Mouse (Mus musculus) large intestine, adult 2 months (tissue): Measurements from ENCODE around the gene Slc8b1. TPM values are rescaled to one million over a fixed set of nuclear protein-coding genes. Genes with fewer than 3 reads are reported as not detected.
"Not testable (repeated sequence)": the region's sequence is repeated elsewhere in the genome, so short reads cannot be mapped to it uniquely, and the experiment has no call there.

ENCODE experiments used
- DNase-seq: peaks from one replicate; pipeline ENCODE4 v3.0.0-alpha.2; 2012; ENCODE audit warnings: low read depth, low spot score
- WGBS: fragments of 180-500 bp; shearing (Covaris S2); methylation state at CpG from one replicate; pipeline ENCODE4 v1.1.7; 2018; 5-methylcytosine and 5-hydroxymethylcytosine counted together
- polyA plus RNA-seq: library from polyadenylated mRNA; depleted of rRNA; stranded (reverse); fragments of >200 nt; gene quantifications from 2 replicates; pipeline ENCODE4 v1.2.3, GENCODE M21; 2012

Gene Slc8b1
- polyA plus RNA-seq, 1 experiment: 10.9 TPM

DNA sequence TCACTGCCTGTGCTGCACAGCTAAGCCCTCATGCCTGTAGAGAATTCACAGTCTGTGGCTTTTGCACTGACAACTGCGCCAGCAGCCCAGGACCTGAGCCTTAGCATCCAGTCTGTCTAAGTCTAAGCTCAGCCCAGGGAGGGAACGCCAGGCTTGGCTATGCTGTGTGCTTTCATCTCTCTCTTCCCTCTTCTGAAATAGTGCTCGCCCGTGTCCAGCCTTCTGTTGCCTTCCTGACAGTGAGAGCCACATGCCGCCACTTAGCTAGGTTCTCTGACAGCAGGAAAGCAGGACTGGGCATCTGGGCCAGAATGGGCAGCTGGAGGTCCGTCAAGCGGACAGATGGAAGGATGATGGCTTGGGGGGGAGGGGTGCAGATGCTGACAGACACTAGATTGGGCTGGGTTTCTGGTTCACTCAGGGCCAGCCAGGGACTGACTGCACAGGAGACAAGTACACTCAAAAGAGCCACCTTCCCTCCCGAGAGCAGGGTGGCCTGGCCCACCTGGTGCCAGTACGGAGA, 17.0 kb upstream of the Slc8b1 start:
- no peak for DNase-seq
- 95% methylated on average over 9 of the region's 9 CpGs for WGBS

DNA sequence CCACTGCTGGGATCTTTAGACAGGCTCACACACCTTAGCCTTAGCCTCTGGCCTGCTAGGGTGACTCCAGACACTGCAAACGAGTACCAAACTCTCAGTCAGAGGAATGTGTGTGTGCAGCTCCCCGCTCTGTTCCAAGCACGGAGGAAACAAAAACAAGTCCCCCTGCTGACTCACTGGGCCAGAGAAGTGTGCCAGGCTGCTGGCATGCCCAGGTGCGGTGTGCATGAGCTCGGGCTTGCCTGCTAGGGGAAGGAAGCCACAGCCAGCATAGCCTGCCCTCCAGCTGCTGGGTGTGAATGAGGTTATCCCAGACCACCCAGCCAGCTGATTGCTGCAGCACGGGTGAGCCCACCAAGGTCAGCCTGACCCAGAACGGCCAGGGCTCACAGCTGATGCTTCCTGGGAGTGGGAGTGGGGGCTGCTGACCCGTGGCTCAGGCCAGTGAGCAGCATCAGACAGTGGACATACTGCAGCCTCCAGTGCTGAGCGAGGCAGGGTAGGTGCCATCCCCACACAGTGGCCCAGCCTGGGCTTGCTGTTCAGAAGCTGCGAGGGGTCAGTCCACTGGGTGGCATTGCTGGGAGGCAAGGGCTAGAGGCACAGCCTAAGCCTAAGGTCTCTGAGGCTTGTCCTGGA, 15.8 kb upstream of the Slc8b1 start:
- 81% methylated on average over 10 of the region's 10 CpGs for WGBS
- no peak for DNase-seq

DNA sequence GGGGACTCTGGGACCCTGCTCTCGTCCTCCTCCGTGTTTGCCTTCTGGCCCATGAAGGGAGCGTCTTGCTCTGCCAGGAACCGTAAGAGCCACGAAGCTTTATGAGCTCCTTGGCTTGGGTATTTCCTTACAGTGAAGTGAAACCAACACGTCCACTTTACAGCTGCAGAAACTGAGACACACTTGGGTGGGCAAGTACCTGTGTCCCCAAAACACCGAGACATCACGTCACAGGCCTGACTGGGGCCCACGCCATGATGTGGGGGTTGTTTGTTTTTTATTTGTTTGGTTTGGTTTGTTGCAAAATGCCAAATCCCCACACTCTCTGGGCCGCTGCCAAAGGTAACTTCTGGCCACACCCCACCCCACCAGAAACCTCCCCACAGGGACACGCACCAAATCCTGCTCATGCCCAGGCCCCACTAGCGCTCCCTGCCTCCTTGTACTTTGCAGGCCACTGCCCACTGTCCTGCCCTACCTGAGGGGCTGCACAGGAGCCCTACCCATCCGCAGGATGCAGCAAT, 15.2 kb upstream of the Slc8b1 start:
- DNase-seq: no peak
- 78% methylated on average over 13 of the region's 13 CpGs for WGBS

DNA sequence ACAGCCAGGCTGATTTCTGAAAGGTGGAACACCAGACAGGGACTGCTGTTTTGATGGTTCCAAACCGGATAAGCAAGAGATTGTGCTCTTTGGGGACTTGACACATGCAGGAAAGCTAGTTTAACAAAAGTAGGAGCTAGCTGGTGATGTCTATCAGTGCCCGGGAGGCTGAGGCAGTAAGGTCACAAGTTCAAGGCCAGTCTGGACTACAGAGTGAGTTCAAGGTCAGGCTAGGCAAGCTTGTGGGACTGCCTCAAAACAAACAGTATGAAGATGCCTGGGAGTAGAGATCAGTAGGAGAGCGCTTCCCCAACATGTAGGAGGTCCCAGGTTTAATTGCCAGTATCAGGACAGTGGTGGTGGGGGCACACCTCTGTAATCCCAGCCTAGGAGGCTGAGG, 13.9 kb upstream of the Slc8b1 start:
- 93% methylated on average over 3 of the region's 3 CpGs for WGBS
- no peak for DNase-seq

DNA sequence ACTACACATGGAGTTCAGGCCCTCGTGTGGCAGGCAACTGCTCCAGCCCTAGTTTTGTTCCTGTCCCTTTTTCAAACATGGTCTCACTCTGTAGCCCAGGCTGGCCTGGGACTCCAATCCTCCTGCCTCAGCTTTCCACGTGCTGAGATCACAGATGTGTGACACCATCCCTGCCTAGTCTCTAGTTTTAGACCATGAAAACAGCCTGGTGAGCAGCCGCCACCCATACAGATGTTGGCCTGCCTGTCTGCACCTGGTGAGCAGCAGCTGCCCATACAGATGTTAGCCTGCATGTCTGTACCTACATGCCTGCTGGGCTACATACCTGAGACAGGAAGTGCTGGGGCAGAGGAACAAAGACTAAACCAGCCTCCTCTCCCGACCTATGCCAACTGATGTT, 11.8 kb upstream of the Slc8b1 start:
- 78% methylated on average over 4 of the region's 4 CpGs for WGBS
- DNase-seq: no peak

DNA sequence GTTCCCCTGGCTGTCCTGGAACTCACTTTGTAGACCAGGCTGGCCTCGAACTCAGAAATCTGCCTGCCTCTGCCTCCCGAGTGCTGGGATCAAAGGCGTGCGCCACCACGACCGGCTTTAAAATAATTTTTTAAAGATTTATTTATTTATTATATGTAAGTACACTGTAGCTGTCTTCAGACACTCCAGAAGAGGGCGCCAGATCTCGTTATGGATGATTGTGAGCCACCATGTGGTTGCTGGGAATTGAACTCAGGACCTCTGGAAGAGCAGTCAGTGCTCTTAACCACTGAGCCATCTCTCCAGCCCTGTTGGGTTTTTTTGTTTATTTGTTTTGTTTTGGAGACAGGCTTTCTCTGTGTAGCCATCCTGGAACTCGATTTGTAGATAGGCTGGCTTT, 10.4 kb upstream of the Slc8b1 start:
- WGBS: 87% methylated on average over 9 of the region's 9 CpGs
- DNase-seq: not testable (repeated sequence)

DNA sequence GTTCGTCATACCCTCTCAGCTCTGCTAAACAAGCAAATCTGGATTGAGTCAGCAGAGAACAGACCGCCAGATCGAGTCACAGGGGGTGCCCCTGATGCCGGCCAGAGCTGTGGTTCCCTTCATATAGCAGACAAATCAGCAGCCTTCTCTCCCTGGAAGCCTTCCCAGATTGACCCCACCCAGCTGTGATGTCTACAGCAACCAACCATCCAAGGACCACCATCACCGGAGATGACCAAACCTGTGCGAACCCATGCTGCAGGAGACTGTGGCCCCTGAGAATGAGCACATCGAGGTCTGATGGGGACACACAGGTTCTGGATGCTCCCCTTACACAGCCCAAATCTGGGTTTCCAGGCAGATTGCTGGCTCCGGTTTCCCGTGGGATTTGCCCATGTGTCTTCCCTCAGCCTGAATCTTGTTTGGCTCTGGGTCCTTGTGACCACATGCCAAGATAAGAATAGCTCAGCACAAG, 8.8 kb upstream of the Slc8b1 start:
- 60% methylated on average over 9 of the region's 9 CpGs for WGBS

DNA sequence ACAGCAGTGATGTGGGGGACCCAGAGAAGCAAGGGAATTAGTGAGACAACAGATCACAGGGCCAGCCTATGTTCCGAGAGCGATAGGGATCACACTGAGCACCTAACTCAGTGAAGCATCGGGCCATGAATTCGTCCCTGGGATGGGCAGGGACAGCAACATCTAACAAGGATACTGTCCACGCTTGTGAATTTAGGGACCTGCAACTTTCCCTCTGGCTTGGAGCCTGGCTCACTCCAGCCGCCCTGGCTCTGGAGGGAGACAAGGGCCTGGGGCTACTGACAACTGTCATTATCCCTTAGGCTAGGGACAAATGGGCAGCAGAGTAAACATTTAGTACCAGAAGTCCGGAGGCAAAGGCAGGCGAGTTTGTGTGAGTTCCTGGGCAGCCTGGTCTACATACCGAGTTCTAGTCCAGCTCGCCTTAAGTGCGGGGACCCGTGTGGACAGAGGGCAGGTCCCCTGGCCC, 8.3 kb upstream of the Slc8b1 start:
- DNase-seq: no peak
- 3% methylated on average over 12 of the region's 12 CpGs for WGBS

More for the DNA sequence above, 8.8 kb upstream of the Slc8b1 start:
- DNase-seq: no peak

DNA sequence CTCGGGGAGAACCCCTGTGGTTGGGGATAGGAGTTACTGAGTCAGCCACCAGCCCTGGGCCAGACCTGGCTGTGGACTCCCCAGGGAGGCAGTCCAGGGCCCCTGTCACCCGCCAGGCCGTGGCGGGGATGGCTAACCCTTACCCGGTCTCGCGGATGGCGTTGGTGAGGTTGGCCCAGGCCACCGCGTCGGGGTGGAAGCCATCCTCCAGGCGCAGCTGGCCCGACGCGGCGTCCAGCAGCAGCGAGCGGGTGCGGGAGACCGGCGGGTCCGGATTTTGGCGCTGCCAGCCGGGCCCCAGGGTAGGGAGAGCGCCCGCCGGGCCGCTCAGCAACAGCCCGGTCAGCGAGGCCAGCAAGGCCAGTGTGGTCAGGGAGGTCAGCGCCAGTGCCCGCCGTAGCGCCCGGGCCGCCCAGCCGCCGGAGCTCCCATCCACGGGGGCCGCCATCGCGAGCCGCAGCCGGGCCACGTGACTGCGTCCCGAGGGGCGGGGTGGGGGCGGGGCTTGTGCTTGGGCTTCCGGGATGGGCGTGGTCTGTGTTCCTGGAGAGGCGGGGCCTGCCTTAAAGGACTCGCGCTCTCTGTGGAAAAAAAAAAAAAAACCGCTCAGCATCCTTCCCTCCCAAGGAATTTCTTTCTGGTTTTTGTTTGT, 7.7 kb upstream of the Slc8b1 start, which contains the start of gene Plbd2:
Gene Plbd2, minus strand, starts transcription at position 482 of the 652 bp plus-strand sequence.
- WGBS: 1% methylated on average over 54 of the region's 55 CpGs
- no peak for DNase-seq

DNA sequence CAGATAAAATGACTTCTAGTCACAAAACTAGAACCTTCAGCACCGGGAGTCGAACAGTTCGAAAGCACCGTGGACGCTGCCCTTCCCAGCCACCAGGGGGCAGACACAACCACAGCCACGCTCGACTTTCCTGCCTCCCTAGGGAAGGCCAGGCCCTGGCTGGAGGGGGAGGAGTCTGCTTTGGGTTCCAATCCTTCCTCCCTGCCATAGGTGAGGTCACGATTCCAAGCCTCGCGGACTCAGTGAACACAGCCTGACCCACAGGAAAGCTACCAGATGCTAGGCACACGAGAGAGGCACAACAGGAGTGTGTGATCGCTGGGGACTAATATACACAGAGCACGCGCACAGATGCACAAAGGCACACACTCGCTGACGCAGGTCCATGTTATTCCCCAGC, 5.6 kb upstream of the Slc8b1 start:
- 14% methylated on average over 16 of the region's 16 CpGs for WGBS
- DNase-seq: peak; percentile 82

DNA sequence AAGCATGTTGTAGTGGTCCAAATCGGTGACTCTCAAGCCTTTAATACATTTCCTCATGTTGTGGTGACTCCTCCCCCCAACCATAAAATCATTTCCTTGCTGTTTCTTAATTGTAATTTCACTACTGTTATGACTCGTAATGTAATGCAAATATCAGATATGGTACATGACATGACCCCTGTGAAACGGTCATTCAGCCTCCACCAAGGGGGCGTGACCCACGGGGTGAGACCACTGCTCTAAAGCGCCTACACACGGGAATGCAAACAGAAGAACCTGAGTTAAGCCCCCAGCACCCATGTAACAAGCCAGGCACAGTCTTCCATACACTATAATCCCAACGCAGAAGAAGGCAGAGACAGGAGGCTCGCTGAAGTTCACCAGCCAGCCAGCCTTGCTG, 5.2 kb upstream of the Slc8b1 start:
- no peak for DNase-seq
- WGBS: 39% methylated on average over 9 of the region's 9 CpGs

DNA sequence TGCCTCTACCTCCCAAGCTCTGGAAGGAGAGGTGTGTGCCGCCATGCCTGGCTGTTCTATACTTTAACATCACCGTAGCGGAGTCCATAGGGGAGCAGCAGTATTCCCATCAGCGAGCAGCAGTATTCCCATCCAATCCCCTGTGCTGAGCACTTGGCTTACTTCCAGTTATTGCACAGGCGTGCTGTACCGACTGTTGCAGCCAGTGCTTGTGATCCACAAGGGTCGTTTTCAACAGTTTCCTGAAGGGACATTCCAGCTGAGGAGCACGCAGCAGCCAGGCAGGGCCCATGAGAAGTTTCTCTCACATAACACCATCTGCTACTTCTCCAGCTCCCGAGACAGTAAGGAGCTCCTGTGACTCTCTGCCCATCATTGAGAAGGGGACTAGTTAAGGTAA, 4.5 kb upstream of the Slc8b1 start:
- 59% methylated on average over 9 of the region's 9 CpGs for WGBS
- no peak for DNase-seq

DNA sequence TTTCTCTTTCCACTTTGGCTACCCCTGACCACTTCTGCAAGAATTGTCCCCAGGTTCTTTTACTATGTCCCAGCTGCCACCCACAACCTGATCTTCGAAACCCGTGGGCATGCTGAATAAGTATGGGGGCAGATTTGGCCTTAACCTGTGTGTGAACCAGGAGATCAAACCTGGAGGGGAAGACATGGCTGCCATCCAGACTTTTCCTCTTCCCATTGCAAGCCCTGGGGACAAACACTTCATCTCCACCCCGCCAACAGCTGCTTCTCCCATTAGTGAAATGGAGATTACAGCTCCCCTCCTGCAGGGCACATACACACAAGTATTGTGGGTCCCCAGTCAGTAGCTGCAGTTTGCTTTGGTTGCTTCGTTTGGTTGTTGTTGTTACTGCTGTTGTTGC, 3.7 kb upstream of the Slc8b1 start:
- no peak for DNase-seq
- 77% methylated on average over 4 of the region's 4 CpGs for WGBS

DNA sequence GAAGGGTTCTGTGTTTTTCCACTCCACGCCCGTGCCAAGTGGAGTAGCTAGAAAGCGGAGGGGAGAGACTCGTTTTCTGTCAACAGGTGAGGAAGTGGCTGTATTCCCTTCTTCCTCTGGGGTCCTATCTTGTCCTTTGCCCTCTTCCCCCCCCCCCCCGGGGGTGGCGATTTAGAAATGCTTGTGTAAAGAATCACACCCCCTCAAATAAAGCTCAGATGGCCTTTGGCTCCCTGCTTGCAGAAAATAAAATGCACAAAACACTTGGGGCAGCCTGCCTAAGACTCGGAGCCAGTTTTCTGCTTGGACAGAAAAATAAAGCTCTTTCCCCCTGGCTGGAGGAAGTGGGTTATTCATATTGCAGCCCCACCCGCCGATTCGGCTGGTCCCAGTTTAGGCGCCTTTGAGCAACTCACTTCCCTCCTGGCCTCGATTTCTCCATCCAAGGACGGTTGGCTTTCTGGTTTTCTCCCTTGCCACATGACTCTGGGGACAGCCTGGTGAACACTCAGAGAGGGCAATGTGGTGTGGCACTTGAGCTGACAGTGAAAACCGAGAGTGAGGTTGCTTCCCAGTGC, 764 bp downstream of the Slc8b1 start:
- WGBS: 2% methylated on average over 14 of the region's 14 CpGs
- no peak for DNase-seq

DNA sequence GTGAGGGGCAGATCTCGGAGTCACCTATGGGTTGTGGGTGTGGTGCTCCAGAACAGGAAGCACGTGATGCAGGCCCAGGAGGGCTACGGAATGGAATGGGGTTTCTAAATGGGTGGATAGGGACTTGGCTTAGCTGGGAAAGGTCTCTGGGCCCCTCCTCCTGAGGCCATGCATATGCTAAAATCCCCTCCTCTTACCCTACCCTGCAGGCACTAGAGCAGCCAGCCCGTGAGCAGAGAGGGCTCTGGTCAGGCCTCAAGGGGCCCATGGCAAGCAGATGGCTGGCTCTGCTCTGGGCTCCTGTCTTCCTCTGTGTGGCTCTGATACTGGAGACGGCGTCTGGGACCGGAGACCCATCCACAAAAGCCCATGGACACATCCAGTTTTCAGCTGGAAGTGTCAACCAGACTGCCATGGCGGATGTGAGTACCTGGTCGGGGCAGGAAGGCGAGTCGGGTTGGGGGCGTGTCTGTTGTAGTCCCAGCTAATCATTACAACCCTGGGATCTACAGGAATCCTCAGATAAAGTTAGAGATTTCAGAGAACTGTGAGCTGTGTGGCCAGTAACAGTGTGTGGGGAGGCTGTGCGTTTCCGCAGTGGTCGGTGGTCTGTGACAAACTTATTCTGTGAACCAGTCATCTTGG, 2.1 kb downstream of the Slc8b1 start:
- 66% methylated on average over 15 of the region's 15 CpGs for WGBS
- DNase-seq: no peak

DNA sequence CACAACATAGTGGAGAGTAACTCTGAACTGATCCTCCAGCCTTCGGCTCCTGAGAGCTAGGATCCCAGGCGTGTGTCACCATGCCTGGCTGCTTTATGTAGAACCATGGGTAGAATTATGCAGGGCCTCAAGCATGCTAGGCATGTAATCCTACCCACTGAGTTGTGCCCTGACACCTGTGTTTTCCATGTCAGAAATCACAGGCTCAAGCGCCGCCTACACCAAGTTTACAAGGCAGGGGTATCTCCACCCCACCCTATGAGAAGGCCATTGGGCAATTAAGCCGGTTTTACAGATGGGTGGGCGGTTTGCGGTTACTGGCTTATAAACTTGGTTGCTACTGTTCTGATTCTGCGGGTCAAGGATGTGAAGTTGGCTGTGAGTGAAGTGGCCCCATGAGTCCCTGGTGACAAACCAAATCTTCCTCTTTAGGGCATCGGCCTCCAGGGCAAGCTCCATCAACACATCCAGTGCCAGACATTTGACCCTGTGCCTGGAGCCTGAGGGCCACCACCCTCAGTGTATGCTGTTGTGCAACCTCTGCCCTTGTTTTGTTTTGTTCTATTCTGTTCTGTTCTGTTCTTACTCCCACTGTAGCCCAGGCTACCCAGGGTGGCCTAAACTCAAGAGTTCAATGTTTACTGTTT, 3.2 kb downstream of the Slc8b1 start:
- DNase-seq: no peak
- WGBS: 35% methylated on average over 9 of the region's 9 CpGs

DNA sequence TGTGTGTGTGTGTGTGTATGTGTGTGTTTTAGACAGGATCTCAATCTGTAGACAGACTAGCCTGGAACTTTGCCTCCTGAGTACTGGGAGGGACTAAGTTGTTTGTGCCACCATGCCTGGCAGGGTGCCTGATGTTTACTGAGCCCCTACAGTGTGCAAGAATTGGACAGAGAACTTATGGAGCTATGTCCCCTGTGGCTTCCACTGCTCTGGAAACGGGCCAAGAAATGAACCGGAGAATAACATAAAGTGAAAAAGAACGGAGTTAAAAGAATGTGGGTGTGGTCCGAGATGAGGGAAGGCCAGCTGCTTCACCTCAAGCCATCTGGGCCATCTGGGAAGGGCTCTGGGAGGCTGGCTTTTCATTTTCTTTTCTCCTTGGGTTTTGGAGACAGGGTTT, 3.8 kb downstream of the Slc8b1 start:
- DNase-seq: no peak
- WGBS: 4% methylated on average over 4 of the region's 4 CpGs

DNA sequence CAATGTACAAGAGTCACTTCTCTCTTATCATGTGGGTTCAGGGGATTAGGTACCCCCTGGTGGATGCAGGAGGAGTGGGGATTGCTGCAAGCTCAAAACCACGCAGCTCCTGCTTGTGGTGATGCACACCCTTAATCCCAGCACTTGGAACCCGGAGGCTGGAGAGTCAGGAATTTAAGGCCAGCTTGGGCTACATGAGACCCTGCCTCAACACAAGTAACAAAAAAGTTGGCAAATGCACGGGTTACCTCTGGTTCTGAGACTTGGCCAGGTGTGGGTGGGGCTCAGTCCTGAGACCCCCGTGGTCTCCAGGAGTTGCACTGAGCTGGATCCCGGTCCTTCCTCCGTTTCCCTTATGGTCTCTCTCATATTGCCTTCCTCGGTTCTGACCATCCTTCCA, 4.5 kb downstream of the Slc8b1 start:
- 71% methylated on average over 7 of the region's 7 CpGs for WGBS
- no peak for DNase-seq

DNA sequence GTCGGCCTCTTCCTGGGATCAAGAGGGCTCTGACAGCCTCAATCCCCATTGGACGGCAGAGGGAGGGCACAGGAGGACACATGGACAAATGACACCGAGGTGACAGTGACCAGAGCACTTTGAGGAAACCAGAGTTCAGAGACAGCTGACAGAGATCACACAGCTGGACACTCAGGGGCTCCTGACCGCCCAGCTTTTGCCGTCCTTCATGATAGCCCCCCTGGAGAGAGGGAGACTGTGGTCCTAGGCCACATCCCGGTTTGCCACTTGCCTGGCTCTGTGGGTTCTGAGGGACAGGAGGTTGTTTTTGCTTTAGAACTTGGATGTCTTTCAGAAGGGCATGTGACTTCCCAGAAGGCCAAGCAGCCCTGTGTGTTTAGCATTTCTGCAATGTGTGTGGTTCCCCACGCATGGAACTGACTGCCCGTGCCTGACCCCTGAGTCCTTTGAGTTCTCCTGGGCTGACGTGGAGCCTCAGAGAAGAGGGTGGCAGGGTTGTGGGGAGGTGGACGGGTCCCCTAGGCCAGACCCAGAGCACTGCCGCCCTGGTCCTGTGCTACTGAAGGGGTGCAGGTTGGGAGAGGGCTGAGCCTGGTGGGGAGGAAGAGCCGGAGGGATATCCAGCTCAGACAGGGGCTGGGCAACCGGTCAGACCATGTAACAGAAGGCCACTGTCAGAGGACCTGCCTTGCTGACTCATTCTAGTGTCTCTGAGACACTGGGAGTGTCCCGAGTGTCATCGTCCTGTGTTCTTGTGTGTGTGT, 5.4 kb downstream of the Slc8b1 start:
- DNase-seq: no peak
- WGBS: 54% methylated on average over 15 of the region's 15 CpGs
